Mouse (Mus musculus): ENCODE data around the gene Tom1l2.

Tom1l2 gene

GRCm38 (mm10) chr11:60307375-60307825, 45.3 kb downstream of the Tom1l2 start:
- in situ Hi-C loops (cut with MboI, MseI), result no loop called here

GRCm38 (mm10) chr11:60306834-60307233, 45.9 kb downstream of the Tom1l2 start:
- in situ Hi-C loops (cut with MboI, MseI), result no loop called here

- in situ Hi-C loops (cut with MboI, MseI), result no loop called here
These were observed 47.1 kb downstream of the Tom1l2 start for GRCm38 (mm10) chr11:60305611-60306010.

DNA sequence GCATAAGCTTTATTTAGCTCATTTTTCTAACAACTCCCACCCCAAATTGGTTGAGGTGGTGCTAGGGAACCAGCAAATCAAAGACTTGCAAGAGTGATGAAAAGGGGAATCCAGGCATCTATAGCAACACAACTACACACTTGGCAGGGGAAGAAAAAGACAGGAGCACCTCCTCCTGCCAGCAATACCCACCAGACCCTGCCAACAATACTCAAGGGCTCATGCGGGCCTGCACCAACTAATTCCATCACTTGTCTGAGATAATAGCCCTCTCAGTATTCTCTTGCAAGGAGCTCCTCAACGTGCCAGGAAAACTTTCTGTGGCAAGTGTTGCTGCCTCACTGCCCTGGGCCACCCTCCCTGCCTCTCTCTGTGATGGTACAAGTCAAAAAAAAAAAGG, 49.2 kb downstream of the Tom1l2 start:
- in situ Hi-C loops (cut with MboI, MseI), result no loop called here

GRCm38 (mm10) chr11:60302354-60303083, 50.2 kb downstream of the Tom1l2 start:
- in situ Hi-C loops (cut with MboI, MseI), result no loop called here

GRCm38 (mm10) chr11:60301588-60302208, 51.0 kb downstream of the Tom1l2 start:
- in situ Hi-C loops (cut with MboI, MseI), result no loop called here

GRCm38 (mm10) chr11:60300318-60300717, 52.4 kb downstream of the Tom1l2 start:
- in situ Hi-C loops (cut with MboI, MseI), result no loop called here

- in situ Hi-C loops (cut with MboI, MseI), result no loop called here
These were observed 54.9 kb downstream of the Tom1l2 start for GRCm38 (mm10) chr11:60297772-60298171.

- in situ Hi-C loops (cut with MboI, MseI), result no loop called here
These were observed 57.9 kb downstream of the Tom1l2 start for GRCm38 (mm10) chr11:60294630-60295313.

- in situ Hi-C loops (cut with MboI, MseI), result no loop called here
These were observed 58.7 kb downstream of the Tom1l2 start for GRCm38 (mm10) chr11:60293683-60294629.

DNA sequence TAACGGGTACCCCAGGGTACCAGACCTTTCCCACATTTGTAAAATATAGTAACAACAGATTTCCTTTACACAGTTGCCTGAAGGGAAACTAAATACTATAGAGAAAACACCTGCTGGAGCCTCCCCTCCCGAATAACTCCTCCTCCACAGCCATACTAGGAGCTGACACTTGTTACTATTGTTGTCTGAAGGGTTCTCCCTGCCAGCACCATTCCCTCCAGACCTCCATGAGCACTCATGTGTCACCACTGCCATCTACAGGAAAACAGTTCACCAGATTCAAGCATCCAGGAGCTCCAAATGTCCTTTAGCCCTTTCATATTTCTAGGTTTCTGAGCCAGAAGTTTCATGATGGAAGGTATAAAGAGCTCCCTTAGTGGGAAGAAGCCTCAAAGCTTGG, 60.0 kb downstream of the Tom1l2 start:
- in situ Hi-C loops (cut with MboI, MseI), result no loop called here

- in situ Hi-C loops (cut with MboI, MseI), result no loop called here
These were observed 63.7 kb downstream of the Tom1l2 start for GRCm38 (mm10) chr11:60288980-60289379.

DNA sequence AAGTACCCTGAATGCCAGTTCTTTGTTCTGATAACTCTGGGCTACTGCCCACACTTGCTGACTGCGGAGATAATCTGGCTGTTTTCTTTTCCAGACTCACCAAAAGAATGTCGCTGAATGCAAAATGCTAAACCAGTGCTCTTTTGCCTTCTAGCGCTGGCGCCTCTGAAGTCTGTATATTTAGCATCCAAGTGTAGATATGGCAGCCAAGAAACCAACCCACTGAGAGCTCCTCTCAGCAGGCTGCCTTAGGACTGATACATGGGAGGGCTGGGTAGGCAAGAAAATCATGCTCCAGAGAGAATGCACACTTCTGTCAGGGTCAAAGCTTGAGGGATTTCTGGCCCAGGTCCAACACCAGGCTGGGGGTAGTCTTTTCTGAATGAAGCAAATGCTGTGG, 66.4 kb downstream of the Tom1l2 start:
- in situ Hi-C loops (cut with MboI, MseI), result no loop called here

DNA sequence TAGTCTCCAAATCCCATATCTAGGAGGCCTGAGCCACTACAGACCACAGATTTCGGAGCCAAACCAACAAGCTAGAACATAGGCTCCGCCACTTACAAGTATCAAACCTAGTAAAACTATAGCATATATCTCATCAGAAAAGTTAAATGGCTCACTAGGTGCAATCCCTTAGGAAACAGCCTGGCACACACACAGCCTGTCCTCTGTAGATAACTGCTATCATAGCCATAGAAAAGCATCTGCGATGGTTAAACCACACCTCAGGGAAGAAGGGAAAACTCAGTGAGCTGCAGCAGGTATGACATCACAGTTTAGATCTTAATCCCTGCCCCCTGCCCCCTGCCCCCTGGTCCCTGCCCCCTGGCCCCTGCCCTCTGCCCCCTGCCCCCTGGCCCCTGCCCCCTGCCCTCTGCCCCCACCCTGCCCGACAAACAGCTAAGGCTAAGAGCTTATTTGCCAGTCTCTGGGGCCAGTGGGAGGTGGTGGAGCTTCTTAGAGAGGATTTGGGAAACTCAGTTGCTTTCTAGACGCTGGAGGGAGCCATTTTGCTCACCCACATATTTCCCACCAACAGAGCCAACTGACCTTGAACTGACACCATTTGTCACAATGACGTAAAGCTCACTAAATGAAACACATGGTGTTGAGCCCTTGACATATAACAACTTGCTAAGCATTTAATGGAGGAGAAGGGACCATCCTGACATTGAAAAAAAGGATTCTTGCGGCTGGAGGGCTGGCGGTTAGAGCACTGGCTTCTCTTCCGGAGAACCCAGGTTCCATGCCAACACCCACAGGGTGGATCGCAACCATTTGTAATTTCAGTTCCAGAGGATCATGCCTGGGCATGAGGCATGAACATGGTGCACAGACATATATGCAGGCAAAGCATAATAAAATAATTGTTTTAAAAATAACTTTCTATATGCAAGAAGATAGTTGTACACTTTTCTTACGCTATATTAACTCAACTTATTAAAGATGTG, 72.0 kb downstream of the Tom1l2 start:
- in situ Hi-C loops (cut with MboI, MseI), result loop anchor here (5.0 kb wide), 1 partner anchor 83 kb away; no protein-coding TSS in a partner anchor

DNA sequence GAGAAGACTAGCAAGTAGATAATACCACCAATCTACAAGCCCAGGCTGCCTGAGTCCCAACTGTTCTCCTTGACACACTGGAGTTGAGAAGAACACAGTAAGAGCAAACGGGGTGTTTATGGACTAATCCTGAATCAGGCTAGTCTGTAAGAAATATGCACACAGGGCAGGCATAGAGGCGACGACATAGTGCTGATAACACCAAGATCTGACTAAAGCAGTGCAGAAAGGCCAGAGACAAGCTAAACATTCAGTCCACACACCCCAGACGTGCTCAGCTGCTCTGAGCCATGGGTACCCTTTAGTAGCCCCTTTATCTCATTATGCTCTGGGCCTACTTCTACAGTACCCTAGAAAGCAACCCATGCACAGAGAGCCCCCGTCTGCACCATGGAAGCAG, 73.2 kb downstream of the Tom1l2 start:
- in situ Hi-C loops (cut with MboI, MseI), result no loop called here

GRCm38 (mm10) chr11:60277771-60278170, 74.9 kb downstream of the Tom1l2 start:
- in situ Hi-C loops (cut with MboI, MseI), result no loop called here

DNA sequence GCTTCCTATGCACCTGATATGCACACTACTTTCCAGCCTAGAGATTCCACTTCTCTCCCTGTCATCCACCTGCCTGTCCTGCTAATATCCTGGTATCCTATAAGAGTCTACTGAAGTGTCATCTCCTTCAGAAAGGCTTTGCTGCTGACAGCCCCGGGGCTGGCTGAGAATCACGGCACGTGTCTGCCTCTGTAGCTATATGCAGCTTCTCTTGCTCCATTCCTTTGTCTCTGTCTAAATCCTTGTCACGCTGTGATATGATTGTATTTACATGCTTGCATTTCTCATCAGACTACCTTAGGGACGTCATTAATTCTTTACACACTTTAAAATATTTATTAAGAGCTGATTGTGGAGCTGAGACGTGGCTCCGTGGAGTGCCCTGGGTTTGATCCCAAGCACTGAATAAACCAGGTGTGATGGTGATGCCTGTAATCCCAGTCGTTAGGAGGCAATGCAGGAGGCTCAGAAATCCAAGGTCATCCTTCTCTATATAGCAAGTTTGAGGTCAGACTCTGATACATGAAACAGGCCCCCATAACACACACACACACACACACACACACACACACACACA, 75.5 kb downstream of the Tom1l2 start:
- in situ Hi-C loops (cut with MboI, MseI), result no loop called here

DNA sequence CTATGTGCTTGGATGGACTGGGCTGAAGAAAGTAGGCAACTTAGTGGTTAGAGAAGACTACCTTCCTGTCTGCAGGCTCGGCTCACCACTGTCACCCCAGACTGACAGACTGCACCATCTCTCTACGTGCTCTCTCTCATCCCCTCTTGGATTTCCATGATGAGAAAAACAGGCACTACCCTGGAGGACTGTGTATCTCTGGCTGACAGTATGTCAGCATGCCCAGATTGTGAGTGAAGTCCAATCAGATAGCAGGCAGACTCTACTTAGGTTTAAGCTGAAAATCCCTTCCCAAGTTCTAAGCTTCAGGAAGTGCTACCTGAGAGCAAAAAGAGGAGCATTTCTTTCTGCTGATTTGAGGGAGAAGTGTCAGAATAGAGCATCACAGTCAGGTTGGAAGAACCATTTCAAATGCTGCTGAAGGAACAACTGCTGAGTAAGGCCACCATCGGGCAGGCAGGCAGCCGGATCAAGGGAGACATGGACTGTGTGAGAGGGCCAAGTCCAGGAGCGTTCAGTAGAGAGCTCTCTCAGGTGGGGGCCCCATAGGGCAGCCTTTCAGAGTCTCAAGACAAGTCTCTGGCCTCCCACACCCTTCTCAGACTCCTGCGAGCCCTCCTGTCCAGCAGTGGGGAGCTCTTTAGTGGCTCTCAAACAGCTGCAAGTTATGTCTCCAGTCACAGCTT, 76.2 kb downstream of the Tom1l2 start:
- in situ Hi-C loops (cut with MboI, MseI), result no loop called here

GRCm38 (mm10) chr11:60273273-60273805, 79.4 kb downstream of the Tom1l2 start:
- in situ Hi-C loops (cut with MboI, MseI), result no loop called here

Measured in T-helper 2 cell (primary cell).